Mouse (Mus musculus) lung, embryonic 14.5 days (tissue): ENCODE measurements around the gene Racgap1. TPM values are rescaled to one million over a fixed set of nuclear protein-coding genes. Genes with fewer than 3 reads are reported as not detected.

Experiments used
- ATAC-seq: fragments of 200-750 bp; cut with Nextera tagmentation; 2 replicates; pipeline ENCODE4 v1.8.0; 2017; ENCODE audit warnings: mild to moderate bottlenecking, moderate TSS enrichment, moderate library complexity; ENCODE audit not compliant: insufficient read depth
- DNase-seq: peaks from one replicate; pipeline ENCODE4 v3.0.0-alpha.2; 2015
- H3K27ac ChIP-seq: fragments of 300-500 bp; sonication (generic); 2 replicates; pipeline ENCODE4 v1.5.1; 2014; ENCODE audit warnings: low read depth, mild to moderate bottlenecking, moderate library complexity
- H3K27me3 ChIP-seq: fragments of 300-500 bp; sonication (generic); 2 replicates; pipeline ENCODE4 v1.6.1; 2014; ENCODE audit warnings: low read length, control low read depth; ENCODE audit not compliant: insufficient read depth
- H3K36me3 ChIP-seq: fragments of 300-500 bp; sonication (generic); 2 replicates; pipeline ENCODE4 v1.6.1; 2014; ENCODE audit warnings: control low read depth; ENCODE audit not compliant: insufficient read depth
- H3K4me1 ChIP-seq: fragments of 300-500 bp; sonication (generic); 2 replicates; pipeline ENCODE4 v1.6.1; 2014; ENCODE audit warnings: antibody characterized with exemption, control low read depth; ENCODE audit not compliant: insufficient read depth
- H3K4me2 ChIP-seq: fragments of 300-500 bp; sonication (generic); 2 replicates; pipeline ENCODE4 v1.6.1; 2014; ENCODE audit warnings: mild to moderate bottlenecking
- H3K4me3 ChIP-seq: fragments of 300-500 bp; sonication (generic); 2 replicates; pipeline ENCODE4 v1.5.1; 2014; ENCODE audit warnings: low read depth, low read length
- H3K9ac ChIP-seq: fragments of 300-500 bp; sonication (generic); 2 replicates; pipeline ENCODE4 v1.6.1; 2014
- H3K9me3 ChIP-seq: fragments of 300-500 bp; sonication (generic); 2 replicates; pipeline ENCODE4 v1.6.1; 2016; ENCODE audit warnings: low read depth, low read length, control low read depth
- CTCF ChIP-seq: IDR thresholded peaks from 2 replicates; pipeline ENCODE4 v1.5.1; 2016; ENCODE audit warnings: antibody characterized with exemption, low read depth
- WGBS: fragments of 180-500 bp; shearing (Covaris S2); extraction: QIAGEN DNeasy Blood & Tissue Kit; methylation state at CpG from one replicate; pipeline ENCODE4 v1.1.7; 2014; 5-methylcytosine and 5-hydroxymethylcytosine counted together
- polyA plus RNA-seq: library from polyadenylated mRNA; unstranded; fragments of >200 nt; fragmentation: Nextera tagmentation; extraction: Ambion mirVana; gene quantifications from 2 replicates; pipeline ENCODE4 v1.2.1, GENCODE M21; 2014

Racgap1 gene
- polyA plus RNA-seq, 1 experiment from 2014 or later, result 153 TPM

- Histone ChIP-seq H3K9ac (no peak overlapping the region), H3K36me3 (no peaks in the 10 kb centered on the region), H3K4me2 (no peak overlapping the region), H3K27ac (no peak overlapping the region), H3K27me3 (no peaks in the 10 kb centered on the region; the same call in 1 of the 2 replicates), H3K4me3 (no peak overlapping the region), H3K9me3 (no peaks in the 10 kb centered on the region), H3K4me1 (no peaks in the 10 kb centered on the region)
- DNase-seq, result no peak
- TF ChIP-seq CTCF, result no peak
- no peak for ATAC-seq
- 19% methylated on average over 10 of the region's 10 CpGs for WGBS
Observed at GRCm38 (mm10) chr15:99607388-99608113, 43.9 kb downstream of the Racgap1 start.

DNA sequence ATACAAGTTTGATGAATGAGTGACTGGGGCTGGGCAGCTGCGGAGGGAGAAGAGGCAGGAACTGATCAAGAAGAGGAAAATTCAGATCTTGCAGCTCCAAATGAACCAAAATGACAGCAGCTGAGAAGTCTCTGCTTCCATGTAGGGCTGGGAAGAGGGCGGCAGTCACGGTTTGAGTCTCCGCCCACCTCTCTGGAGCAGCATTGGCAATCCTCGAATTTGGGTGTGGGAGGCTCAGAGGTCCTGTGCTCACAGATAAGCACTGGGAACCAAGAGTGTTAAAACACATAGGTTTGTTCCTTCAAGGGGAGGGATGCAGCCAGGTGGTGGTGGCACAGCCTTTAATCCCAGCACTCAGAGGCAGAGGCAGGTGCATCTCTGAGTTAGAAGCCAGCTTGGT, 44.9 kb downstream of the Racgap1 start:
- no peak overlapping the region for H3K4me3 ChIP-seq
- DNase-seq (peak; percentile 54), ATAC-seq (no peak)
- no peaks in the 10 kb centered on the region for H3K4me1 ChIP-seq
- no peak for TF ChIP-seq CTCF
- peaks cover 4% of the 10 kb centered on the region; the same call in 1 of the 2 replicates for H3K27me3 ChIP-seq
- H3K27ac ChIP-seq, result no peak overlapping the region
- H3K36me3 ChIP-seq, result no peaks in the 10 kb centered on the region
- no peak overlapping the region for H3K4me2 ChIP-seq
- WGBS, result 30% methylated on average over 5 of the region's 5 CpGs
- no peak overlapping the region for H3K9ac ChIP-seq
- no peaks in the 10 kb centered on the region for H3K9me3 ChIP-seq

DNA sequence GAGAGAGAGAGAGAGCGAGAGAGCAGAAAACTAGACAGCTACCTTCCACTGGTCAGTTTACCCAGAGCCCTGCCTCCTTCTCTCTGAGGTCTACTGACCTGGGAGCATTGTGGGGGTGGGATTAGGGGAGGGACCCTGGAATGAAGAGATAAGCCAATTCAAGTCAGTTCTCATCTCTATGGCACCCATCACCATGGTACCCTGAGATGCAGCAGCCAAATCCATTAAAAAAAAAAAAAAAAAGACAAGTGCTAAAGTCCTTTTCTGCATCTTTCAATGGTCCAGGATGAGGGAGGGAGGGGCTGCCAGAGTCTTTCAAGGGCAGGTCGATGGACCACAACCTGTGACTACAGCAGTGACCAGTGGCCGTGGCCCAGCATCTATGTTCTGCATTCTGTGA, 45.9 kb downstream of the Racgap1 start:
- H3K9me3 ChIP-seq, result no peaks in the 10 kb centered on the region
- H3K27ac ChIP-seq, result no peak overlapping the region
- H3K27me3 ChIP-seq, result peaks cover 6% of the 10 kb centered on the region
- H3K36me3 ChIP-seq, result no peaks in the 10 kb centered on the region
- no peak overlapping the region for H3K9ac ChIP-seq
- H3K4me3 ChIP-seq, result no peak overlapping the region
- H3K4me2 ChIP-seq, result no peak overlapping the region
- no peak for TF ChIP-seq CTCF
- WGBS, result 87% methylated on average over 3 of the region's 3 CpGs
- ATAC-seq (no peak), DNase-seq (no peak)
- no peaks in the 10 kb centered on the region for H3K4me1 ChIP-seq

DNA sequence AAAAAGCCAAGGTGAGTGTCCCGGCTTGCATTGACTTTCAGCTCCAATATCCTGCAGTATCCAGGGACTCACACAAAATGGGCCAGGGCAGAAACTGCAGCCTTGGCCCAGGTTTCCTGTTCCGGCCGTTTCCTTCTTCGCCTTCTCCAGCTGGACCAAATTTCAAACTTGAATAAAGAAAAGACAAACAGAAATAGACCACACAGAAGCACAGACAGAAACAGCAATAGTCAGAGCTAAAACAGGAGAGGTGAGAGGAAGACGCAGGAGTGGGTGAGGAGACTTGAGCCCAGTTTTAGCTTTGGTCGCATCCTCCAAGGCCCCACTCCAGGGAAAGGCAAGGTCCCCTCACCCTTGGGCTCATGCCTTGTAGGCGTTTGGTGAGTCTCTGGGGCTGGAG, 48.2 kb downstream of the Racgap1 start:
- Histone ChIP-seq H3K4me3 (no peak overlapping the region), H3K9ac (no peak overlapping the region), H3K27me3 (peaks cover 11% of the 10 kb centered on the region), H3K4me1 (no peaks in the 10 kb centered on the region), H3K4me2 (no peak overlapping the region), H3K27ac (no peak overlapping the region), H3K9me3 (no peaks in the 10 kb centered on the region), H3K36me3 (no peaks in the 10 kb centered on the region)
- TF ChIP-seq CTCF, result no peak
- no peak for DNase-seq
- no peak for ATAC-seq
- 66% methylated on average over 7 of the region's 7 CpGs for WGBS

DNA sequence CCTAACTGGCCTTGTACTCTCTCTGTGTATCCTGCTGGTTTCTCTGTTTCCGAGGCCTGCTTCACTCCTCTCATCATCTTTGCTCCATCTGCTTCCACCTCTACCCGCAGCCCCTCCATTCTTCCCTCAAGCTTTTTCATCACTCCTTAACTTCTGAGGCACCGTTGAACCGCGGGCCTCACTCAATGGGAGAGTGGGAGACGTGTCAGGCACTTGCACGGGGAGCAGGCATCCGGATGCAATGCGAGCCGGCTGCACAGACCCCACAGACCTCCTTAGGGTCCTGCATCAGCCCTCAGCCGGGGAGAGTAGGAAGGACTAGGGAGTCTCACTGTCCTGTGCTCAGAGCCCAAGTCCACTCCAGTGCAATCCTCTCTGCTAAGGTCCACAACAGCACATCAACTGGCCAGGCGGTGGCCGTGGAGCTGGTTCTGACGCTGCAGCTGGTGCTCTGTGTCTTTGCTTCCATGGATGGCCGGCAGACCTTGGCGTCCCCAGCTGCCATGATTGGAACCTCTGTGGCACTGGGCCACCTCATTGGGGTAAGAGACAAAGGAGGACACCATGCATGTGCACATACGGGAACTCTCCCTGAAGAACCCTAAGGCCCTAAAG, 49.1 kb downstream of the Racgap1 start:
- Histone ChIP-seq H3K9ac (no peak overlapping the region), H3K4me2 (no peak overlapping the region), H3K9me3 (no peaks in the 10 kb centered on the region), H3K27me3 (peaks cover 11% of the 10 kb centered on the region), H3K27ac (no peak overlapping the region), H3K4me3 (no peak overlapping the region), H3K36me3 (no peaks in the 10 kb centered on the region), H3K4me1 (no peaks in the 10 kb centered on the region)
- 72% methylated on average over 17 of the region's 17 CpGs for WGBS
- ATAC-seq (no peak), DNase-seq (no peak)
- no peak for TF ChIP-seq CTCF

- peaks cover 11% of the 10 kb centered on the region for H3K27me3 ChIP-seq
- 25% methylated on average over 5 of the region's 5 CpGs for whole genome bisulfite sequencing
- H3K36me3 ChIP-seq, result no peaks in the 10 kb centered on the region
- no peaks in the 10 kb centered on the region for H3K4me1 ChIP-seq
- TF ChIP-seq CTCF, result no peak
- no peak overlapping the region for H3K4me2 ChIP-seq
- no peak overlapping the region for H3K27ac ChIP-seq
- no peak overlapping the region for H3K4me3 ChIP-seq
- no peaks in the 10 kb centered on the region for H3K9me3 ChIP-seq
- H3K9ac ChIP-seq, result no peak overlapping the region
- no peak for ATAC-seq
- DNase-seq, result no peak
Observed at GRCm38 (mm10) chr15:99601823-99602120, 49.7 kb downstream of the Racgap1 start.

GRCm38 (mm10) chr15:99600986-99601822, 50.3 kb downstream of the Racgap1 start, which contains the start of gene Aqp6:
Gene Aqp6, plus strand, starts transcription at chr15:99601400.
- ATAC-seq (no peak), DNase-seq (no peak)
- no peak within 1 kb of the TSS; the same call in 1 of the 2 replicates for H3K9ac ChIP-seq
- WGBS, result 55% methylated on average over 22 of the region's 22 CpGs
- H3K4me1 ChIP-seq, result no peaks in the 10 kb centered on the region
- H3K27me3 ChIP-seq, result peaks cover 11% of the 10 kb centered on the region
- H3K9me3 ChIP-seq, result no peaks in the 10 kb centered on the region
- no peaks in the 10 kb centered on the region for H3K36me3 ChIP-seq
- H3K4me3 ChIP-seq, result no peak within 1 kb of the TSS
- no peak within 1 kb of the TSS for H3K4me2 ChIP-seq
- no peak for TF ChIP-seq CTCF
- H3K27ac ChIP-seq, result no peak within 1 kb of the TSS
